Mouse (Mus musculus): ENCODE data around the gene Gm49366.
"Not testable (repeated sequence)": the region's sequence is repeated elsewhere in the genome, so short reads cannot be mapped to it uniquely, and the experiment has no call there.

Gm49366 gene

GRCm38 (mm10) chr12:84032854-84033253 is 5.9 kb upstream of the Gm49366 start:
- no peak for DNase-seq (ENCODE audit: low spot score)

- not testable (repeated sequence) for DNase-seq (ENCODE audit: low spot score)
These were observed 5.4 kb upstream of the Gm49366 start for GRCm38 (mm10) chr12:84033302-84033701.

- DNase-seq (ENCODE audit: low spot score) = no peak
These were observed 4.6 kb upstream of the Gm49366 start for GRCm38 (mm10) chr12:84034108-84034507.

GRCm38 (mm10) chr12:84038241-84038640 is 494 bp upstream of the Gm49366 start, which contains the start of gene Acot4:
Gene Acot4, plus strand, starts transcription at chr12:84038379.
- not testable (repeated sequence) for DNase-seq (ENCODE audit: low spot score)

GRCm38 (mm10) chr12:84042248-84042647 is 3.5 kb downstream of the Gm49366 start:
- no peak for DNase-seq (ENCODE audit: low spot score)

- no peak for DNase-seq (ENCODE audit: low spot score)
These were observed 5.3 kb downstream of the Gm49366 start for GRCm38 (mm10) chr12:84044045-84044444.

- no peak for DNase-seq (ENCODE audit: low spot score)
These were observed 8.2 kb downstream of the Gm49366 start for GRCm38 (mm10) chr12:84046906-84047305.

- not testable (repeated sequence) for DNase-seq (ENCODE audit: low spot score)
These were observed 12.0 kb downstream of the Gm49366 start for GRCm38 (mm10) chr12:84050744-84051143.

GRCm38 (mm10) chr12:84051937-84052474 is 13.3 kb downstream of the Gm49366 start, which contains the start of gene Acot3:
Gene Acot3, plus strand, starts transcription at chr12:84052144.
- no peak for DNase-seq (ENCODE audit: low spot score)

- no peak for DNase-seq (ENCODE audit: low spot score)
These were observed 13.9 kb downstream of the Gm49366 start for GRCm38 (mm10) chr12:84052609-84053008.

- no peak for DNase-seq (ENCODE audit: low spot score)
These were observed 14.4 kb downstream of the Gm49366 start for GRCm38 (mm10) chr12:84053173-84053572.

GRCm38 (mm10) chr12:84053679-84054391 is 15.1 kb downstream of the Gm49366 start:
- DNase-seq (ENCODE audit: low spot score) = no peak

- DNase-seq (ENCODE audit: low spot score) = no peak
These were observed 22.2 kb downstream of the Gm49366 start for GRCm38 (mm10) chr12:84060946-84061345.

GRCm38 (mm10) chr12:84062336-84062735 is 23.6 kb downstream of the Gm49366 start:
- no peak for DNase-seq (ENCODE audit: low spot score)

- no peak for DNase-seq (ENCODE audit: low spot score)
These were observed 24.5 kb downstream of the Gm49366 start for GRCm38 (mm10) chr12:84063228-84063627.

GRCm38 (mm10) chr12:84063833-84064232 is 25.1 kb downstream of the Gm49366 start:
- no peak for DNase-seq (ENCODE audit: low spot score)

- DNase-seq (ENCODE audit: low spot score) = no peak
These were observed 25.9 kb downstream of the Gm49366 start for GRCm38 (mm10) chr12:84064621-84065020.

- DNase-seq (ENCODE audit: low spot score) = no peak
These were observed 29.0 kb downstream of the Gm49366 start for GRCm38 (mm10) chr12:84067752-84068151.

- DNase-seq (ENCODE audit: low spot score) = no peak
These were observed 29.6 kb downstream of the Gm49366 start for GRCm38 (mm10) chr12:84068296-84068695.

- DNase-seq (ENCODE audit: low spot score) = no peak
These were observed 30.3 kb downstream of the Gm49366 start, which contains the start of gene Acot5 for GRCm38 (mm10) chr12:84068986-84069385. Gene Acot5, plus strand, starts transcription at chr12:84069325.

GRCm38 (mm10) chr12:84069582-84069981 is 30.8 kb downstream of the Gm49366 start:
- DNase-seq (ENCODE audit: low spot score) = not testable (repeated sequence)

- DNase-seq (ENCODE audit: low spot score) = no peak
These were observed 33.0 kb downstream of the Gm49366 start for GRCm38 (mm10) chr12:84071696-84072095.

GRCm38 (mm10) chr12:84077371-84077990 is 38.7 kb downstream of the Gm49366 start:
- DNase-seq (ENCODE audit: low spot score) = no peak

Data from spleen, adult 12 weeks (tissue).